In genomic region chr17:57079919-57080318, GRCm38 (mm10) we compare ENCODE assay signal across 22 mouse cellular contexts. TPM values are rescaled to one million over a fixed set of nuclear protein-coding genes. Genes with fewer than 3 reads are reported as not detected.
"Had no signal": no experiment of that assay in that cellular context is flagged by ENCODE, and none has a peak within 500 bp of the region (broad histone marks: within the 10 kb centered on the region; RNA-seq: fewer than 3 reads in every experiment).

No protein-coding gene starts in this region.

- H3K4me3 ChIP-seq: layer of hippocampus, adult 2 months; limb, embryonic 10.5 days; limb, embryonic 13.5 days; liver, embryonic 12.5 days; liver, embryonic 15.5 days; megakaryocyte, embryonic 14.5 days; midbrain, embryonic 10.5 days; midbrain, embryonic 13.5 days; myocyte had no signal

- H3K9ac ChIP-seq: limb, embryonic 13.5 days; liver, embryonic 12.5 days; liver, embryonic 15.5 days; midbrain, embryonic 13.5 days had no signal

- H3K9me3 ChIP-seq: limb, embryonic 10.5 days; limb, embryonic 13.5 days; liver, embryonic 12.5 days; liver, embryonic 15.5 days; megakaryocyte, embryonic 14.5 days; midbrain, embryonic 10.5 days; midbrain, embryonic 13.5 days had no signal

- H3K36me3 ChIP-seq: limb, embryonic 10.5 days; limb, embryonic 13.5 days; liver, embryonic 12.5 days; liver, embryonic 15.5 days had no signal

- H3K27ac ChIP-seq: kidney, postnatal 0 days; layer of hippocampus, adult 2 months; limb, embryonic 10.5 days; limb, embryonic 13.5 days; liver, embryonic 12.5 days; liver, embryonic 15.5 days; macrophage; midbrain, embryonic 10.5 days; midbrain, embryonic 13.5 days had no signal

- H3K27me3 ChIP-seq: limb, embryonic 13.5 days; liver, embryonic 12.5 days; liver, embryonic 15.5 days; midbrain, embryonic 13.5 days had no signal

- ATAC-seq: inflammation-experienced regulatory T-cells, adult 6 months; liver, embryonic 12.5 days; midbrain, embryonic 13.5 days; midbrain, embryonic 16.5 days had no signal

- DNase-seq: kidney, adult 2 months; kidney, postnatal 25 days; layer of hippocampus, adult 9-11 months; liver; lung, adult 2 months; right cerebral cortex, adult 18-20 months; right cerebral cortex, postnatal 14 days; right cerebral cortex, postnatal 4 days; thymus, postnatal 25 days had no signal

- H3K4me2 ChIP-seq: limb, embryonic 13.5 days; liver, embryonic 12.5 days; liver, embryonic 15.5 days; midbrain, embryonic 13.5 days had no signal

RNA-seq across cellular contexts. Expression of gene Crb3, which starts 21.0 kb away (rescaled TPM):
- polyA plus RNA-seq: macrophage, myocyte had no signal
